Comparison of ENCODE assay signal across 14 mouse cellular contexts in genomic region chr14:18300676-18301075, GRCm38 (mm10). TPM values are rescaled to one million over a fixed set of nuclear protein-coding genes. Genes with fewer than 3 reads are reported as not detected.
A peak's percentile ranks its signal among the peaks of the same experiment; 100 is the strongest.
DNase-seq lines count a peak whose midpoint lies in the region; ATAC-seq and TF ChIP-seq lines count a peak whose summit lies in the region.
"Had no signal": no experiment of that assay in that cellular context is flagged by ENCODE, and none has a peak within 500 bp of the region (broad histone marks: within the 10 kb centered on the region; RNA-seq: fewer than 3 reads in every experiment).

No protein-coding gene starts in this region.

- no peak overlapping the region for H3K4me2 ChIP-seq in intestine, postnatal 0 days (replicated peaks; ENCODE audit: low read depth)
- no peak overlapping the region for H3K4me2 ChIP-seq in intestine, embryonic 16.5 days (ENCODE audit: low read depth, low read length)
- H3K4me2 ChIP-seq: hindbrain, embryonic 14.5 days; midbrain, embryonic 13.5 days; stomach, embryonic 15.5 days had no signal

- WGBS in intestine, postnatal 0 days = 87% methylated on average over 2 of the region's 2 CpGs
- WGBS in intestine, embryonic 16.5 days = 89% methylated on average over 2 of the region's 2 CpGs

- peak; percentile 38 for DNase-seq in lung, postnatal 36 days
- no peak for DNase-seq in lung, postnatal 25 days (ENCODE audit: low spot score)
- peak; percentile 31 for DNase-seq in R1 (ENCODE audit: low read depth, low spot score)
- DNase-seq in splenic B cell, adult 2 months (ENCODE audit: low read depth, low spot score) = peak; percentile 52
- no peak for DNase-seq in spleen, postnatal 10 days (ENCODE audit: low spot score in 2 of 2)
- DNase-seq in layer of hippocampus, adult 9-11 months = no peak
- DNase-seq: lung, postnatal 10 days; right cerebral cortex, postnatal 4 days; thymus, postnatal 14 days had no signal

- no peaks in the 10 kb centered on the region for H3K4me1 ChIP-seq in intestine, postnatal 0 days (replicated peaks; ENCODE audit: control insufficient read depth, insufficient read depth, low read length)
- H3K4me1 ChIP-seq in intestine, embryonic 16.5 days (ENCODE audit: control insufficient read depth, insufficient read depth, low read length) = 0 out of 2 replicates have a peak, but pooled peaks cover 3% of the 10 kb centered on the region
- H3K4me1 ChIP-seq: stomach, embryonic 15.5 days had no signal

- H3K9ac ChIP-seq in intestine, postnatal 0 days (ENCODE audit: low read depth, low read length) = no peak overlapping the region
- H3K9ac ChIP-seq in intestine, embryonic 16.5 days (ENCODE audit: low read depth, low read length) = no peak overlapping the region
- H3K9ac ChIP-seq: hindbrain, embryonic 14.5 days; midbrain, embryonic 13.5 days; stomach, embryonic 15.5 days had no signal

- ATAC-seq in intestine, postnatal 0 days = no peak
- ATAC-seq in intestine, embryonic 16.5 days = no peak
- ATAC-seq: midbrain, embryonic 13.5 days had no signal

- no peaks in the 10 kb centered on the region for H3K9me3 ChIP-seq in intestine, postnatal 0 days (ENCODE audit: control insufficient read depth)
- no peaks in the 10 kb centered on the region for H3K9me3 ChIP-seq in intestine, embryonic 16.5 days (ENCODE audit: control insufficient read depth, low read length)
- H3K9me3 ChIP-seq: midbrain, embryonic 13.5 days; stomach, embryonic 15.5 days had no signal

- H3K36me3 ChIP-seq in intestine, postnatal 0 days (ENCODE audit: control insufficient read depth, insufficient read depth) = no peaks in the 10 kb centered on the region
- H3K36me3 ChIP-seq in intestine, embryonic 16.5 days (ENCODE audit: control insufficient read depth, insufficient read depth, low read length) = no peaks in the 10 kb centered on the region
- H3K36me3 ChIP-seq in splenic B cell, adult 2 months (ENCODE audit: control insufficient read depth, insufficient read depth, low read length, poor library complexity, severe bottlenecking) = no peaks in the 10 kb centered on the region
- H3K36me3 ChIP-seq: stomach, embryonic 15.5 days had no signal

- H3K27ac ChIP-seq in intestine, postnatal 0 days (ENCODE audit: low read depth, low read length) = no peak overlapping the region
- H3K27ac ChIP-seq in intestine, embryonic 16.5 days (ENCODE audit: low read length) = no peak overlapping the region
- H3K27ac ChIP-seq: hindbrain, embryonic 14.5 days; midbrain, embryonic 13.5 days; stomach, embryonic 15.5 days had no signal

- no peaks in the 10 kb centered on the region for H3K27me3 ChIP-seq in intestine, postnatal 0 days (replicated peaks; ENCODE audit: control insufficient read depth, insufficient read depth, low read length)
- H3K27me3 ChIP-seq in intestine, embryonic 16.5 days (replicated peaks; ENCODE audit: control insufficient read depth, insufficient read depth, low read length) = no peaks in the 10 kb centered on the region
- H3K27me3 ChIP-seq in splenic B cell, adult 2 months (ENCODE audit: control insufficient read depth, insufficient read depth, low read length, poor library complexity, severe bottlenecking) = no peaks in the 10 kb centered on the region
- H3K27me3 ChIP-seq: midbrain, embryonic 13.5 days; stomach, embryonic 15.5 days had no signal

- peak; percentile 47 for TF ChIP-seq CTCF in intestine, postnatal 0 days (IDR thresholded peaks at IDR 0.05; ENCODE audit: low read depth)

- H3K4me3 ChIP-seq in intestine, postnatal 0 days (ENCODE audit: low read depth, low read length) = no peak overlapping the region
- no peak overlapping the region for H3K4me3 ChIP-seq in intestine, embryonic 16.5 days (ENCODE audit: low read length)
- H3K4me3 ChIP-seq: midbrain, embryonic 13.5 days; stomach, embryonic 15.5 days had no signal

RNA-seq across cellular contexts. Expression of gene Rpl15, which starts 29.5 kb away (rescaled TPM):
- polyA plus RNA-seq in intestine, postnatal 0 days (2015; fragmentation: Nextera tagmentation; extraction: Ambion mirVana) = 262 and 264 TPM in 2 replicates
- polyA plus RNA-seq in intestine, embryonic 16.5 days (2015; fragmentation: Nextera tagmentation; extraction: Ambion mirVana) = 349 and 396 TPM in 2 replicates

RNA-seq across cellular contexts. Expression of gene Nkiras1, which starts 29.7 kb away (rescaled TPM):
- 23.4 and 24.9 TPM in 2 replicates for polyA plus RNA-seq in intestine, postnatal 0 days (2015; fragmentation: Nextera tagmentation; extraction: Ambion mirVana)
- polyA plus RNA-seq in intestine, embryonic 16.5 days (2015; fragmentation: Nextera tagmentation; extraction: Ambion mirVana) = 14.5 and 15.9 TPM in 2 replicates

RNA-seq across cellular contexts. Expression of gene Ube2e1, which starts 31.0 kb away (rescaled TPM):
- 72.3 and 74.5 TPM in 2 replicates for polyA plus RNA-seq in intestine, postnatal 0 days (2015; fragmentation: Nextera tagmentation; extraction: Ambion mirVana)
- polyA plus RNA-seq in intestine, embryonic 16.5 days (2015; fragmentation: Nextera tagmentation; extraction: Ambion mirVana) = 107 and 113 TPM in 2 replicates

Comparison
In these comparisons a context has a peak if more than half of its experiments do, and no peak if none do; other contexts are left out.
1. DNase-seq: peak in lung, postnatal 36 days (single experiment), R1 (single experiment) and splenic B cell, adult 2 months (single experiment); none in lung, postnatal 25 days (single experiment), spleen, postnatal 10 days (0 of 2) and layer of hippocampus, adult 9-11 months (single experiment).